Mouse (Mus musculus) kidney, embryonic 15.5 days (tissue): ENCODE data around the gene Camta1. TPM values are rescaled to one million over a fixed set of nuclear protein-coding genes. Genes with fewer than 3 reads are reported as not detected.

Experiments
- ATAC-seq: fragments of 200-750 bp; cut with Nextera tagmentation; replicated peaks from 2 replicates; pipeline ENCODE4 v1.8.0; 2017; ENCODE audit warnings: moderate TSS enrichment; ENCODE audit not compliant: low FRiP score
- H3K27ac ChIP-seq: fragments of 300-500 bp; sonication (generic); 2 replicates; pipeline ENCODE4 v1.5.1; 2015; ENCODE audit warnings: mild to moderate bottlenecking, inconsistent platforms
- H3K27me3 ChIP-seq: fragments of 300-500 bp; sonication (generic); 2 replicates; pipeline ENCODE4 v1.6.1; 2015; ENCODE audit warnings: inconsistent platforms
- H3K36me3 ChIP-seq: fragments of 300-500 bp; sonication (generic); 2 replicates; pipeline ENCODE4 v1.6.1; 2015; ENCODE audit warnings: inconsistent platforms
- H3K4me1 ChIP-seq: fragments of 300-500 bp; sonication (generic); 2 replicates; pipeline ENCODE4 v1.6.1; 2015; ENCODE audit warnings: inconsistent platforms
- H3K4me2 ChIP-seq: fragments of 300-500 bp; sonication (generic); 2 replicates; pipeline ENCODE4 v1.6.1; 2015; ENCODE audit warnings: moderate library complexity, mild to moderate bottlenecking, inconsistent platforms
- H3K4me3 ChIP-seq: fragments of 300-500 bp; sonication (generic); replicated peaks from 2 replicates; pipeline ENCODE4 v1.5.1; 2015; ENCODE audit warnings: mild to moderate bottlenecking, inconsistent platforms
- H3K9ac ChIP-seq: fragments of 300-500 bp; sonication (generic); 2 replicates; pipeline ENCODE4 v1.6.1; 2015; ENCODE audit warnings: mild to moderate bottlenecking, inconsistent platforms
- H3K9me3 ChIP-seq: fragments of 300-500 bp; sonication (generic); replicated peaks from 2 replicates; pipeline ENCODE4 v1.6.1; 2016; ENCODE audit warnings: inconsistent platforms
- WGBS: fragments of 180-500 bp; shearing (Covaris S2); methylation state at CpG from one replicate; pipeline ENCODE4 v1.1.7; 2015; ENCODE audit warnings: mixed read lengths; 5-methylcytosine and 5-hydroxymethylcytosine counted together
- polyA plus RNA-seq: library from polyadenylated mRNA; unstranded; fragments of >200 nt; fragmentation: Nextera tagmentation; extraction: Ambion mirVana; gene quantifications from 2 replicates; pipeline ENCODE4 v1.2.1, GENCODE M21; 2015

The Camta1 gene
- polyA plus RNA-seq, 1 experiment from 2014 or later, result 87.9 TPM

DNA sequence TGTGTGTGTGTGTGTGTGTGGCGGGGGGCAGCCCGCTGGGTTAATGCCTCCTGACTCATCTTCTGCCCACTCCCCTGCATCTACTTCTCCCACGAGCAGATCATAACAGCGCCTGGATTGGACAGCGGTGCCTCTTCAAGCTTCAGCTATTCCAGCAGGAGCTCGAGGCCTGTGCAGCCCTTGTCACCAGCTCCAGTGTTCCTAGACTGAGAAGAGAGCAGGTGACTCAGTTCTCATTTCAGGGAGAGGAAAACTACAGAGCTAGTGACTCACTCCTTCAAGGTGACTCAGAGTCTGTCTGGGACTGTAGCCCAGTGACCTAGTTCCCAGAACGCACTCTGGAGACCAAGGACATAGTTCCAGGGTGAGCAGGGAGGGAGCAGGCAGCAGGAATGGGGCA is 522.3 kb downstream of the Camta1 start:
- H3K4me2 ChIP-seq, result no peak overlapping the region
- no peak overlapping the region for H3K9ac ChIP-seq
- no peak; the same call in 1 of the 2 replicates for ATAC-seq
- peaks cover 5% of the 10 kb centered on the region; the same call in 1 of the 2 replicates for H3K27me3 ChIP-seq
- no peaks in the 10 kb centered on the region for H3K9me3 ChIP-seq
- WGBS, result 60% methylated on average over 7 of the region's 7 CpGs
- no peaks in the 10 kb centered on the region for H3K36me3 ChIP-seq
- no peak overlapping the region for H3K4me3 ChIP-seq
- peaks cover 19% of the 10 kb centered on the region; the same call in 1 of the 2 replicates for H3K4me1 ChIP-seq
- no peak overlapping the region for H3K27ac ChIP-seq

- no peaks in the 10 kb centered on the region for H3K9me3 ChIP-seq
- 84% methylated on average over 7 of the region's 7 CpGs for WGBS
Observed at GRCm38 (mm10) chr4:151338931-151339330, 522.7 kb downstream of the Camta1 start.

GRCm38 (mm10) chr4:151337543-151337942 is 524.1 kb downstream of the Camta1 start:
- H3K4me3 ChIP-seq, result no peak overlapping the region
- H3K27ac ChIP-seq, result no peak overlapping the region
- no peaks in the 10 kb centered on the region for H3K9me3 ChIP-seq
- H3K4me1 ChIP-seq, result peaks cover 19% of the 10 kb centered on the region; the same call in 1 of the 2 replicates
- no peak for ATAC-seq
- no peak overlapping the region for H3K4me2 ChIP-seq
- H3K9ac ChIP-seq, result no peak overlapping the region
- WGBS, result 23% methylated on average over 11 of the region's 11 CpGs
- H3K36me3 ChIP-seq, result no peaks in the 10 kb centered on the region
- H3K27me3 ChIP-seq, result peaks cover 5% of the 10 kb centered on the region; the same call in 1 of the 2 replicates

More at GRCm38 (mm10) chr4:151338931-151339330, 522.7 kb downstream of the Camta1 start:
- no peak for ATAC-seq
- Histone ChIP-seq H3K4me3 (no peak overlapping the region), H3K27me3 (peaks cover 5% of the 10 kb centered on the region; the same call in 1 of the 2 replicates), H3K9ac (no peak overlapping the region), H3K27ac (no peak overlapping the region), H3K36me3 (no peaks in the 10 kb centered on the region), H3K4me2 (no peak overlapping the region), H3K4me1 (peaks cover 19% of the 10 kb centered on the region; the same call in 1 of the 2 replicates)

DNA sequence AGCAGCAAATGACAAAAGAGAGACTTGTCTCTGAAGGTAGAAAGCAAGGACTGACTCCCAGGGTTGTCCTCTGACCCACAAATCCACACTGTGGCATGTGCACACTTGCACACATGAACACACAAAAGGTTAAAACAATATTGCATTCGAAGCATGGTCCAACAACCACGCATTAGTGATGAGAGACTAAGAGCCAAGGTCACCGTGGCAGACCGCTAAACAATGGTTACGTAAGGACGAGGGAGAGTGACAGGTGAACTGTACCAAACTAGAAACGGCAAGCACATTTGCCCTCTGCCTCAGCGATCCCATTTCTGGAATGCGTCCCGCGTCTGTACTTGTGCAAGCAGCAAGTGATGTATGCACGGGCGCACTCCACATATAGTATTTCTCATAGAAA is 525.3 kb downstream of the Camta1 start:
- no peak overlapping the region for H3K9ac ChIP-seq
- H3K4me1 ChIP-seq, result peaks cover 19% of the 10 kb centered on the region; the same call in 1 of the 2 replicates
- H3K9me3 ChIP-seq, result no peaks in the 10 kb centered on the region
- H3K36me3 ChIP-seq, result no peaks in the 10 kb centered on the region
- H3K27me3 ChIP-seq, result peaks cover 5% of the 10 kb centered on the region; the same call in 1 of the 2 replicates
- H3K4me2 ChIP-seq, result no peak overlapping the region
- no peak overlapping the region for H3K4me3 ChIP-seq
- no peak overlapping the region for H3K27ac ChIP-seq
- ATAC-seq, result no peak
- 60% methylated on average over 13 of the region's 13 CpGs for WGBS

DNA sequence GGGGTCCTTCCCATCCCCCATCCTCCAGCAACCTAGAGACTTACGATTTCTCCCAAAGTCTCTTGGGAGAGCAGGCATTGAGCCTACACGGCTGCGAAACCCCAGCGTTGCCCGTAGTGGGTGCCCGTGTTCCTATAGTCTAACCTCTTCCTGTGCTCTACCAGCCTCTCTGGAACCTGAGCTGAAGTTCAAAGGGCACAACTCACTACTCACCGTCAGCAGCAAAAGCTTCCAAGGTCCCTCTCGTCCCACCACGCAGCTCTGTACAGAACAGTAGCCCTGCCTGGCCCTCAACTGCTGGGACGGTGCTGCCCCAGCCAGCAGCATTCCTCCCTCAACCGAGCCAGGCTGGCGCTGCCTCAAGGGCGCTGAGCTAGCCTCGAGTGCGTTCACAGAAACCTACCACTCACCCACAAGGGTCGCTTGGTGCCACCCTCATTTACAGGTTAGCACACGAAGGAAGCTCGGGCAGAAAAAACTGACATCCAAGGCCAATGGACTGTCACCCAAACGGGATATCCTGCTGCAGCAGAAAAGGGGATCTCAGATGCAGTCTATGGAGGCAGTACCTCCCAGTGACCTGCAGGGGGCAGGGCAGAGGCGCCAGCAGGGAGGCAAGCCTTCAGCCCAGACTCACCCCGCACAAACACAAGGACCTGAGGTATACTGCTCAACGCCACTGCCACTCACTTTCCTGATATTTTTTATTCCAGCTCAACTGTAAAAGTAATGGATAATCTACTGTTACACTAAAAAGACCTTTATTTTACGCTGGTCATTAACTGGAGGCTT is 526.5 kb downstream of the Camta1 start:
- Histone ChIP-seq H3K9me3 (no peaks in the 10 kb centered on the region), H3K27ac (no peak overlapping the region), H3K9ac (no peak overlapping the region), H3K4me1 (peaks cover 19% of the 10 kb centered on the region; the same call in 1 of the 2 replicates), H3K27me3 (peaks cover 5% of the 10 kb centered on the region; the same call in 1 of the 2 replicates), H3K36me3 (no peaks in the 10 kb centered on the region), H3K4me3 (no peak overlapping the region), H3K4me2 (no peak overlapping the region)
- no peak for ATAC-seq
- WGBS, result 37% methylated on average over 23 of the region's 23 CpGs

GRCm38 (mm10) chr4:151332074-151332849 is 529.4 kb downstream of the Camta1 start:
- Histone ChIP-seq H3K9me3 (no peaks in the 10 kb centered on the region), H3K4me2 (no peak overlapping the region), H3K9ac (no peak overlapping the region), H3K27ac (no peak overlapping the region), H3K4me1 (peaks cover 9% of the 10 kb centered on the region; the same call in 1 of the 2 replicates), H3K4me3 (no peak overlapping the region), H3K27me3 (no peaks in the 10 kb centered on the region), H3K36me3 (no peaks in the 10 kb centered on the region)
- WGBS, result 81% methylated on average over 19 of the region's 19 CpGs
- ATAC-seq, result no peak

GRCm38 (mm10) chr4:151330983-151331382 is 530.7 kb downstream of the Camta1 start:
- Histone ChIP-seq H3K9ac (no peak overlapping the region), H3K4me2 (no peak overlapping the region), H3K4me1 (peaks cover 4% of the 10 kb centered on the region; the same call in 1 of the 2 replicates), H3K27me3 (no peaks in the 10 kb centered on the region), H3K27ac (no peak overlapping the region), H3K9me3 (no peaks in the 10 kb centered on the region), H3K36me3 (no peaks in the 10 kb centered on the region), H3K4me3 (no peak overlapping the region)
- ATAC-seq, result no peak
- WGBS, result 69% methylated on average over 8 of the region's 8 CpGs

DNA sequence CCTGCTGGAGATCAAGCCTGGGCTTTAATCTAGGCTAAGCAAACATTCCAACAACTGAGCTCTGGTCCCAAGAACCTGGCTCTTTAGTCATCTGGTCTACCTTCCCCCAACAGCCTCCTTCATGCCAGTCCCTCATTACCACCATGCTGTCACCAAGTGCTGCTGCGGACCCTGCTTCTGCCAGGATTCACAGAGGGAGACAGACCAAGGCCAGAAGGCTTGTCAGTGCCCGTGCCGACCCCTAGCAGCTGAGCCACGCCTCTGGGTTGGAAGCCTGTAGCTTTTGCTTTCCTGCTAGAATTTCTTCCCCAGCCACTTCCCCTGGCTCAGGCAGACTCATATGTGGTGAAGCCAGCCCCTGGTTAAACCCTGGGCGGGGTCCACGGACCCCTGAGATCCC is 533.6 kb downstream of the Camta1 start:
- Histone ChIP-seq H3K9ac (no peak overlapping the region), H3K27ac (no peak overlapping the region), H3K4me1 (no peaks in the 10 kb centered on the region), H3K27me3 (no peaks in the 10 kb centered on the region), H3K36me3 (no peaks in the 10 kb centered on the region), H3K4me2 (no peak overlapping the region), H3K9me3 (no peaks in the 10 kb centered on the region), H3K4me3 (no peak overlapping the region)
- 42% methylated on average over 6 of the region's 6 CpGs for WGBS
- no peak for ATAC-seq

GRCm38 (mm10) chr4:151326971-151327686 is 534.5 kb downstream of the Camta1 start:
- WGBS, result 89% methylated on average over 8 of the region's 8 CpGs

GRCm38 (mm10) chr4:151316428-151316827 is 545.2 kb downstream of the Camta1 start:
- no peaks in the 10 kb centered on the region for H3K9me3 ChIP-seq
- no peak overlapping the region for H3K4me3 ChIP-seq
- H3K4me1 ChIP-seq, result peaks cover 4% of the 10 kb centered on the region; the same call in 1 of the 2 replicates
- H3K9ac ChIP-seq, result no peak overlapping the region
- H3K4me2 ChIP-seq, result no peak overlapping the region
- H3K27me3 ChIP-seq, result no peaks in the 10 kb centered on the region
- H3K27ac ChIP-seq, result no peak overlapping the region
- H3K36me3 ChIP-seq, result no peaks in the 10 kb centered on the region
- no peak for ATAC-seq
- 86% methylated on average over 10 of the region's 10 CpGs for WGBS

More at GRCm38 (mm10) chr4:151326971-151327686, 534.5 kb downstream of the Camta1 start:
- H3K4me1 ChIP-seq, result no peaks in the 10 kb centered on the region
- H3K27me3 ChIP-seq, result no peaks in the 10 kb centered on the region
- H3K4me3 ChIP-seq, result no peak overlapping the region
- H3K36me3 ChIP-seq, result no peaks in the 10 kb centered on the region
- no peaks in the 10 kb centered on the region for H3K9me3 ChIP-seq
- H3K27ac ChIP-seq, result no peak overlapping the region
- H3K9ac ChIP-seq, result no peak overlapping the region
- no peak for ATAC-seq
- H3K4me2 ChIP-seq, result no peak overlapping the region

- Histone ChIP-seq H3K4me1 (peaks cover 10% of the 10 kb centered on the region), H3K9me3 (no peaks in the 10 kb centered on the region), H3K9ac (no peak overlapping the region), H3K36me3 (no peaks in the 10 kb centered on the region), H3K4me3 (no peak overlapping the region), H3K27me3 (no peaks in the 10 kb centered on the region), H3K4me2 (no peak overlapping the region), H3K27ac (no peak overlapping the region)
- 72% methylated on average over 10 of the region's 10 CpGs for WGBS
- no peak for ATAC-seq
Observed at GRCm38 (mm10) chr4:151315726-151316125, 546.0 kb downstream of the Camta1 start.
